Mouse (Mus musculus) limb, embryonic 13.5 days (tissue): ENCODE measurements around the gene Gm6169. TPM values are rescaled to one million over a fixed set of nuclear protein-coding genes. Genes with fewer than 3 reads are reported as not detected.
A peak's percentile ranks its signal among the peaks of the same experiment; 100 is the strongest.

ENCODE experiments used
- ATAC-seq: fragments of 200-750 bp; cut with Nextera tagmentation; 2 replicates; pipeline ENCODE4 v1.8.0; 2017; ENCODE audit warnings: low read depth, moderate number of reproducible peaks, moderate TSS enrichment; ENCODE audit not compliant: low FRiP score
- H3K27ac ChIP-seq: fragments of 300-500 bp; sonication (generic); 2 replicates; pipeline ENCODE4 v1.5.1; 2015; ENCODE audit warnings: inconsistent platforms, mild to moderate bottlenecking, moderate library complexity
- H3K27me3 ChIP-seq: fragments of 300-500 bp; sonication (generic); 2 replicates; pipeline ENCODE4 v1.6.1; 2015; ENCODE audit warnings: mild to moderate bottlenecking, inconsistent platforms
- H3K36me3 ChIP-seq: fragments of 300-500 bp; sonication (generic); 2 replicates; pipeline ENCODE4 v1.6.1; 2015; ENCODE audit warnings: inconsistent platforms, mild to moderate bottlenecking, moderate library complexity
- H3K4me1 ChIP-seq: fragments of 300-500 bp; sonication (generic); 2 replicates; pipeline ENCODE4 v1.6.1; 2015; ENCODE audit warnings: inconsistent platforms
- H3K4me2 ChIP-seq: fragments of 300-500 bp; sonication (generic); replicated peaks from 2 replicates; pipeline ENCODE4 v1.6.1; 2015; ENCODE audit warnings: inconsistent platforms, mild to moderate bottlenecking, moderate library complexity
- H3K4me3 ChIP-seq: fragments of 300-500 bp; sonication (generic); 2 replicates; pipeline ENCODE4 v1.5.1; 2015; ENCODE audit warnings: moderate library complexity, mild to moderate bottlenecking, inconsistent platforms
- H3K9ac ChIP-seq: fragments of 300-500 bp; sonication (generic); 2 replicates; pipeline ENCODE4 v1.6.1; 2015; ENCODE audit warnings: mild to moderate bottlenecking, inconsistent platforms
- H3K9me3 ChIP-seq: fragments of 300-500 bp; sonication (generic); 2 replicates; pipeline ENCODE4 v1.6.1; 2016; ENCODE audit warnings: inconsistent platforms
- WGBS: fragments of 180-500 bp; shearing (Covaris S2); methylation state at CpG from one replicate; pipeline ENCODE4 v1.1.7; 2015; 5-methylcytosine and 5-hydroxymethylcytosine counted together
- polyA plus RNA-seq: library from polyadenylated mRNA; unstranded; fragments of >200 nt; fragmentation: Nextera tagmentation; extraction: Ambion mirVana; gene quantifications from 2 replicates; pipeline ENCODE4 v1.2.1, GENCODE M21; 2015

The Gm6169 gene
- polyA plus RNA-seq, 1 experiment from 2014 or later = 1.9 TPM

DNA sequence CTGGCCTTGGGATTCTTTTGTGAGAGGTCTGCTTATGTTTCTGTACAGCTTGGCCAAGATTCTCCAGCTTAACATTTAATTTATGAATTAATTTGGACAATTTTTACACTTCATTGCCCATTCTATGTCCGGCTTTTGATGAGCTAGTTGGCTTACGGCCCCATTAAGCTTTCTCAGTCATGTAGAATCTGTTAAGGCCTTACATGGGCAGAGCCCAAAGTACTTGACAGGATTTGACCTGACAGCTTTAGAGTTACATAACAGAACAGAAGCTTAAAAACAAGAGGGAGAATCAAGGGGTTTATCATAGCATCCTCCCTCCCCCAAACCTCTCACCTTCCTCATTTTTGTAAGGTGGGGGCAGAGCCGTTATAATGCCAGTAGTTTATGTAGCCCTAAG, 10.9 kb downstream of the Gm6169 start:
- ATAC-seq = no peak

DNA sequence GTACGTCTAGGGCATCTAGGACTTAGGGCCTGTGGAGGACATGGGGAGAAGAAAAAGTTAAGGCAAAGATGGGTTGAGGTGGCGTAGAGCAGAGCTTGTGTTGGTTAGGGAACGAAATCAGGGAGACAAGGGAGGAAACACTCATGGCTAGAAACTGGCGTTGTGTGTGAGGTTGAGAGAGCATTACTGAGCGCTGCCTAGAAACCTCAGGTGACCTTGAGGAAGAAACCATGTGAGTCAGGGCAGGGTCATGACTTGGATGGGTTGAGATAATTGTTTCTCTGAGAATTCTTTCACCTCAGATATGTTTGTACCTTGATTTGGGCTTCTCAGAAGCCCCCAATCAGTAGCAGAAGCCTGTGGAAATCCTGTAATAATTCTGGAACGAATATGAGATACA, 11.6 kb downstream of the Gm6169 start:
- no peak for ATAC-seq
- Histone ChIP-seq H3K27me3 (no peaks in the 10 kb centered on the region), H3K9ac (no peak overlapping the region), H3K36me3 (no peaks in the 10 kb centered on the region), H3K4me1 (no peaks in the 10 kb centered on the region), H3K4me2 (no peak overlapping the region), H3K4me3 (no peak overlapping the region), H3K27ac (no peak overlapping the region), H3K9me3 (no peaks in the 10 kb centered on the region)
- 94% methylated on average over 6 of the region's 6 CpGs for WGBS

More for the DNA sequence above, 10.9 kb downstream of the Gm6169 start:
- H3K27me3 ChIP-seq = no peaks in the 10 kb centered on the region
- 88% methylated on average over 3 of the region's 3 CpGs for WGBS
- no peak overlapping the region for H3K27ac ChIP-seq
- no peak overlapping the region for H3K4me2 ChIP-seq
- H3K9me3 ChIP-seq = no peaks in the 10 kb centered on the region
- no peak overlapping the region for H3K9ac ChIP-seq
- H3K4me1 ChIP-seq = no peaks in the 10 kb centered on the region
- no peaks in the 10 kb centered on the region for H3K36me3 ChIP-seq
- no peak overlapping the region for H3K4me3 ChIP-seq

DNA sequence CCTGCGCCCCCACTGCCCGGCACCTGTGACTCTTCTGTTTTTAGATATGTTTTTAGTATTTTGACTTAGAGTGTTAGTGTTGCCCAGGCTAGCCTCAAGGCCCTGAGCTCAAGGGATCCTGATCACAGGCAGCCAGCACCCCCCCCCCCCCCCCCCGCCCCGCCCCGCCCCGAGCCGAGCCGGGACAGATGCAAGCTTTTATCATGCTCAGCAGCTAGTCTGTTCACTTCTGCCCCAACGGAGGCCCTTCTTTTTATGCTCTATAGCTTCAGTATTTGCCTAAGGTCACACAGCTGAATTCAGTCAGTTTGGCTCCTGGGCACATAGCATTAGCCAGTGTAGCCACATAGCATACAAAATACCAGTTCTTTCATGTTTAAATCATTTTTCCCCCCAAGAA, 12.7 kb downstream of the Gm6169 start:
- Histone ChIP-seq H3K4me1 (no peaks in the 10 kb centered on the region), H3K4me3 (no peak overlapping the region), H3K27ac (no peak overlapping the region), H3K36me3 (no peaks in the 10 kb centered on the region), H3K4me2 (no peak overlapping the region), H3K9ac (no peak overlapping the region), H3K27me3 (no peaks in the 10 kb centered on the region), H3K9me3 (no peaks in the 10 kb centered on the region)
- WGBS = 88% methylated on average over 7 of the region's 9 CpGs
- no peak for ATAC-seq

DNA sequence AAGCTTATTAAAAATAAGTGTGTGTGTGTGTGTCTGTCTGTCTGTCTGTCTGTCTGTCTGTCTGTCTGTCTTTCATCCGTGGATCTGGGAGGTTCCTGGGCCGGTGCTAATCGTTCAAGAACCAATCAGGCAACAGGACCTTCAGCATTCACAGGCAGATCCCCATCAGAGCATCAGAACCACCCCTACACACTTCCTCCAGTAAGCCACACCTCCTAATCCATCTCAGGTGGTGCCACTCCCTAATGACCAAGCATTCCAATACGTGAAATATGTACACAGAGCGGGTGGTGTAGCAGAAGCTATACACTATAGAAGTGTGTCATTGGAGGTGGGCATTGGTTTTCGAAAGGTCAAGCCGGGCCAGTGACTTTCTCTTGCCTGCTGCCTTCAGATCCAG, 16.6 kb downstream of the Gm6169 start:
- ATAC-seq = no peak
- Histone ChIP-seq H3K27me3 (no peaks in the 10 kb centered on the region), H3K4me2 (no peak overlapping the region), H3K4me3 (no peak overlapping the region), H3K4me1 (no peaks in the 10 kb centered on the region), H3K36me3 (no peaks in the 10 kb centered on the region), H3K9ac (no peak overlapping the region), H3K9me3 (no peaks in the 10 kb centered on the region), H3K27ac (no peak overlapping the region)
- 90% methylated on average over 7 of the region's 7 CpGs for WGBS

DNA sequence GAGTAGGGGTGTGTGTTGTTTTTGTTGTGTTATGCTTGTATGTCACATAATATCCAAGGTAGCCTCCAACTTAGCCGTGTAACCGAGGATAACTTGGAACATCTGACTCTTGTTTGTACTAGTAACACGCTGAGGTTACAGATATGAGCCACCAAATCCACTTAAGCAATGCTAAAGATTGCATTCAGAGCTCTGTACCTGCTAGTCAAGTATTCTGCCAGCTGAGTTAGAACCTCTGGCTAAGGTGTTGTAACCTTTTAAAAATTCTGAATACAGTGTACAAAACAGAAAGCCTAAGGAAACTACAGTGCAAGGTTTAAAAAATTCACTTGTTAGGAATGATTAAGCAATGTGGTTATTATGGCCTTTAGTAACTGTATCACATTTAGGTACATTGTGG, 18.4 kb downstream of the Gm6169 start:
- ATAC-seq = no peak
- H3K27ac ChIP-seq = no peak overlapping the region
- no peak overlapping the region for H3K4me2 ChIP-seq
- H3K9me3 ChIP-seq = no peaks in the 10 kb centered on the region
- no peak overlapping the region for H3K4me3 ChIP-seq
- H3K4me1 ChIP-seq = no peaks in the 10 kb centered on the region
- 80% methylated on average over 3 of the region's 3 CpGs for WGBS
- H3K36me3 ChIP-seq = no peaks in the 10 kb centered on the region
- H3K9ac ChIP-seq = no peak overlapping the region
- H3K27me3 ChIP-seq = no peaks in the 10 kb centered on the region

DNA sequence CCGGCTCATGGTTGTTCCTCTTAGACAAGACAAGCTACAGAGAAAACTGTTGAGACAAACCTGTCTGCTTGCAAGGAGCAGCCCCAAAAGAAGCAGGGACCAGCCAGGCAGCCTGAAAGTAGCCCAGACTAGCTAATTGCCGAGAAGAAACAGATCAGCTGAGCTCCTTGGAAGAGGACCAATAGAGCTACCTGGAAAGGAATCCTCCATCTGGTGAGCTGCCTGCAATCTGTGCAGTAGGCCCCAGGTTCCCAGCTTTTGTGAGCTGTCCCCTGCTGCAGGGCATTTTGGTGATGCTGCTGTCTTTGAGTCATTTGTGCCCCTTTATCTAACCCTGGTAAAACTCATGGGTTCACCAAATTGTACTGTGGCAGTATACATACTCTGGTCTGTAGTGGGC, 18.8 kb downstream of the Gm6169 start:
- no peak for ATAC-seq
- H3K27me3 ChIP-seq = no peaks in the 10 kb centered on the region
- no peak overlapping the region for H3K4me2 ChIP-seq
- no peak overlapping the region for H3K4me3 ChIP-seq
- WGBS = 73% methylated on average over 2 of the region's 2 CpGs
- no peak overlapping the region for H3K9ac ChIP-seq
- H3K9me3 ChIP-seq = no peaks in the 10 kb centered on the region
- no peaks in the 10 kb centered on the region for H3K4me1 ChIP-seq
- H3K27ac ChIP-seq = no peak overlapping the region
- no peaks in the 10 kb centered on the region for H3K36me3 ChIP-seq

DNA sequence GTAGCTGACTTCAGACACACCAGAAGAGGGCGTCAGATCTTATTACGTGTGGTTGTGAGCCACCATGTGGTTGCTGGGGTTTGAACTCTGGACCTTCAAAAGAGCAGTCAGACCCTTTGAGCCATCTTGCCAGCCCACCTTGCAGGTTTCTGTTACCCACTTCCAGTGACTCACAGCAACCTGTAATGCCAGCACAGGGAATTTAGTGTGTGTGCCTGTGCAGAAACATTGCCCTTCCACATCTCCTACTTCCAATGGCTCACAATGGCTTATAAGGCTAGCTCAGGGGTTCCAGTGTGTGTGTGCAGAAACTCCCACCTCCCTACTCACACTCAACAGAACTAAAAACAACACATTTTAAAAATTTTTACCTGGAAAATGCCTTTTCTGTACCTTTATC, 21.5 kb downstream of the Gm6169 start:
- ATAC-seq = no peak
- WGBS = 88% methylated on average over 2 of the region's 2 CpGs
- Histone ChIP-seq H3K27me3 (peaks cover 6% of the 10 kb centered on the region; the same call in 1 of the 2 replicates), H3K4me1 (no peaks in the 10 kb centered on the region), H3K4me2 (no peak overlapping the region), H3K27ac (no peak overlapping the region), H3K9ac (no peak overlapping the region), H3K36me3 (no peaks in the 10 kb centered on the region), H3K4me3 (no peak overlapping the region), H3K9me3 (no peaks in the 10 kb centered on the region)

DNA sequence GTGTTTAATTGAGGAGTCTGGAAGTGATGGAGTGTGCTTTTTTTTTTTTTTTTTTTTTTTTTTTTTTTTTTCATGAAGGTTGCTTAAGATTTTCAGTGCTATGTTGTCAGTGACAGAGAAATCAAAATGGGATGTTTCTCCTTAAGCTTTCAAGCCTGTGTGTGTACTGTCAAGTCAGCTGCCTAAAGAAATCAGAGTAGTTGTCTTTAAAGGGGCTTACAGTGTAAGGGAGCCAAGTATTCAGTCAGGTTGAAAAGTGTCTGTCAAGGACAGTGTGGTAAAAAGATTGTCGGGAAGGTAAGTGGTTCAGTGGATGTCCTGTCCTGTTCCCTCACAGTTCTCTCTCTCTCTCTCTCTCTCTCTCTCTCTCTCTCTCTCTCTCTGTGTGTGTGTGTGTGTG, 25.5 kb downstream of the Gm6169 start:
- no peak for ATAC-seq
- WGBS = 75% methylated on average over 1 of the region's 1 CpGs
- Histone ChIP-seq H3K4me2 (no peak overlapping the region), H3K36me3 (no peaks in the 10 kb centered on the region), H3K9me3 (no peaks in the 10 kb centered on the region), H3K4me1 (no peaks in the 10 kb centered on the region), H3K4me3 (no peak overlapping the region), H3K27ac (no peak overlapping the region), H3K27me3 (peaks cover 22% of the 10 kb centered on the region), H3K9ac (no peak overlapping the region)

DNA sequence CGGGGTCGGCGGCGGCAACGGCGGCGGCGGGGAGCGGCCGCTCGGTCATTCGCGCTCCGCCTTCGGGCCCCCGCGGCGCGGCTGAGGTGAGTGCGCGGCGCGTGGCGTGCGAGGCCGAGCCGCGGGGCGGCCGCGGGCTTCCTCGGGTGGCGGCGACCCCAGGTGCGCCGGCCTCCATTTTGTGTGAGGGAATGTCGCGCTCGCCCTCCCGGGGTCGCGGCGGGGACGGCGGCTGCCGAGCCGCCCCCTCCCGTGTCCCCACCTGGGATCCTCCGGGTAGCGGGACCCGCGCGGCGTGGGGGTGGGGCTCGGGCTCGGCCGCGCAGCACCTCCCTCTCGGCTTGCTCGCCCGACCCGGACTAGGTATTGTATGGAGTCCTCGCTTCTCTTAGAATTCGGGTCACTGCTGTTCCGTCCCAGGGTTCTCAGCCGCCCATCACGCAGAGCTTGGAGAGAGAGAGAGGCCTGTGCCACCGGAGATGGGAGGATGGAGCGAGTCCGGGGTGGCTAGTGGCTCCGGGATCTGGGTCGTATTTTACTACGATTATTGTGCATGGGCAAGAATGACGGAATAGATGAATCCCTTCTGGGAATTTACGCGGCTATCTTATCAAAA, 27.3 kb downstream of the Gm6169 start:
- Histone ChIP-seq H3K27ac (no peak overlapping the region), H3K4me1 (no peaks in the 10 kb centered on the region), H3K36me3 (no peaks in the 10 kb centered on the region), H3K4me3 (peak overlapping the region; percentile 82), H3K9me3 (no peaks in the 10 kb centered on the region), H3K27me3 (peaks cover 39% of the 10 kb centered on the region), H3K9ac (peak overlapping the region; percentile 82), H3K4me2 (peak overlapping the region; percentile 86)
- WGBS = under 1% methylated on average over 35 of the region's 76 CpGs
- ATAC-seq = peak; percentile 79

DNA sequence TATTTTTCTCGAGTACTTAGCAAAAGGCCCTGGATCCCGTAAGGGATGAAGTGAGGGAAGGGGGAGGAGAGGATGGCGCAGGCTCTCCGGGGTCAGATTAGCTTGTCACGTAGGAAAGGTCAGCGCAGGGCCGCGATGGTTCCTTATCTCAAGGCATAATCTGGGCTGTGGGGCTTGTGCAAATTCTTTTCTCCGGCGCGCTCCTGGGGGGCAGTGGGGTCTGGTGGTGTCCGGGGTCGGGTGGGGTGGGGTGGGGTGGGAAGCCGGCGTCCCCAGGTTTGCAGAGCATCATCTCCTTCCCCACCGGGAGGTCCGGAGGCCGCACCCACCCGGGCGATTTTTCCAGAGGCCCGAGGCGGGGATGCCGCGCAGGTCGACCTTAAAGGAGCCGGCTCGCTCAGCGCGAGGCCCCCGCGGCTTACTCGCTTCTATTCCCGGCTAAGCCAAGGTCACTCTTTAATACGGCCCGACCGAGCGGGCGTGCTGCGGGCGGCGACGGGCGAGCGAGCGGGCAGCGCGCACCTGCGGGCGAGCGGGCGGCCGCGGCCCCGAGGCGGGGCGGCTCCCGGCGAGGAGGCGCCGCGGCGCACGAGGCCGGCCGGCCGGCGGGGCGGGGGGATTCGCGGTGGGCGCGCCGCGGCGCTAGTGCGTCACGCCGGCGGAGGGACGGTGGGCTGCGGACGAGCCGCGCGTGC, 28.0 kb downstream of the Gm6169 start:
- Histone ChIP-seq H3K36me3 (no peaks in the 10 kb centered on the region), H3K27ac (no peak overlapping the region), H3K4me3 (peak overlapping the region; percentile 82), H3K27me3 (peaks cover 41% of the 10 kb centered on the region), H3K4me1 (no peaks in the 10 kb centered on the region), H3K9ac (peak overlapping the region; percentile 82), H3K9me3 (no peaks in the 10 kb centered on the region), H3K4me2 (peak overlapping the region; percentile 86)
- WGBS = under 1% methylated on average over 56 of the region's 85 CpGs
- ATAC-seq = peak; percentile 81

DNA sequence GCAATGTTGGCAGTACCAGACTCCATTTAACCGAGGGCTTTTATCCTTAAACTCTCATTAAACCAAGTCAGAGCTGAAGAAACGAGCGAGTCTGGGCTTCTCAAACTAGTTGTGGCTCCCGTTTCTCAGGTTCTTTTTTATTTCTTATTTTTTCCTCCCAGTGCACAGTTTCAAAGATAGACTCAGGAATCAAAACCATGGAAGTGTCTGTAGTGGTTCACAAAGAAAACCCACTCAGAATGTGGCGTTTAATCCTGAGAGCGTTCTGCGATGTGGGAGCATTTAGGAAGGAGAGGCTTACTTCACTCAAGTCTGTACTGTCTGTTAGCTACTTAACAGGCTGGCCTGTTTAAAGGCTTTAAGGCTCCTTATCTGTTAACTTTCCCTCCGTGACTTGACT, 30.9 kb downstream of the Gm6169 start:
- no peak overlapping the region for H3K27ac ChIP-seq
- H3K4me1 ChIP-seq = 0 out of 2 replicates have a peak, but pooled peaks cover 3% of the 10 kb centered on the region
- WGBS = 36% methylated on average over 8 of the region's 8 CpGs
- no peaks in the 10 kb centered on the region for H3K36me3 ChIP-seq
- no peaks in the 10 kb centered on the region for H3K9me3 ChIP-seq
- no peak for ATAC-seq
- H3K4me3 ChIP-seq = no peak overlapping the region
- no peak overlapping the region for H3K9ac ChIP-seq
- H3K27me3 ChIP-seq = peaks cover 40% of the 10 kb centered on the region
- no peak overlapping the region for H3K4me2 ChIP-seq

DNA sequence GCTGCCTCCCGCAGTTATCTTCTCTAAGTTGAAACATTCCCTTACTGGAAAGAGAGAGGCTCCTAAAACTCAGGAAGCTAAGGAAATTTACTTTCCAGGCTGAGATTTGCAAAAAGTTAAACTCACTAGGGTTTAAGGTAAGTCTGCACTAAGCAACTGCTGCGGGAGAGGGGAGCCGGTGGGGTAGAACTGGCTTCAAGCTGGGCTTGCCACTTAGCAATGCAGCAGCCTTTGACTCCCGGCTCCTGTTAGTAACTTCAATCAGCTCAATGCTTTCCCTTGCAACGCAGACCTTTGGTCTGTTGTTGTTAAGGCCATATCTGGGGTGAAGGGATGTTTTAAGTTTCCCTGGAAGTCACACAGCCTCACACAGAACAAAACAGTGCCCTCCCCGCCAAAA, 31.3 kb downstream of the Gm6169 start:
- no peak for ATAC-seq
- Histone ChIP-seq H3K4me3 (no peak overlapping the region), H3K4me1 (0 out of 2 replicates have a peak, but pooled peaks cover 3% of the 10 kb centered on the region), H3K27me3 (peaks cover 37% of the 10 kb centered on the region), H3K36me3 (no peaks in the 10 kb centered on the region), H3K4me2 (no peak overlapping the region), H3K27ac (no peak overlapping the region), H3K9ac (no peak overlapping the region), H3K9me3 (no peaks in the 10 kb centered on the region)
- WGBS = 14% methylated on average over 6 of the region's 6 CpGs
